Mouse (Mus musculus) midbrain, postnatal 0 days (tissue): Measurements from ENCODE around the gene Anapc16. TPM values are rescaled to one million over a fixed set of nuclear protein-coding genes. Genes with fewer than 3 reads are reported as not detected.

Experiments used
- ATAC-seq: fragments of 200-750 bp; cut with Nextera tagmentation; 2 replicates; pipeline ENCODE4 v1.8.0; 2017; ENCODE audit warnings: moderate number of reproducible peaks, mild to moderate bottlenecking, moderate TSS enrichment, moderate library complexity; ENCODE audit not compliant: low FRiP score
- DNase-seq: peaks from one replicate; pipeline ENCODE4 v3.0.0-alpha.2; 2015; ENCODE audit warnings: low spot score
- H3K27ac ChIP-seq: fragments of 300-500 bp; sonication (generic); 2 replicates; pipeline ENCODE4 v1.5.1; 2014; ENCODE audit warnings: low read depth, mild to moderate bottlenecking, low read length, mixed read lengths
- H3K27me3 ChIP-seq: fragments of 300-500 bp; sonication (generic); 2 replicates; pipeline ENCODE4 v1.6.1; 2014; ENCODE audit warnings: low read length, control low read depth, mixed read lengths; ENCODE audit not compliant: insufficient read depth
- H3K36me3 ChIP-seq: fragments of 300-500 bp; sonication (generic); 2 replicates; pipeline ENCODE4 v1.6.1; 2014; ENCODE audit warnings: low read length, control low read depth, mixed read lengths; ENCODE audit not compliant: insufficient read depth
- H3K4me1 ChIP-seq: fragments of 300-500 bp; sonication (generic); 2 replicates; pipeline ENCODE4 v1.6.1; 2014; ENCODE audit warnings: mild to moderate bottlenecking, control low read depth, antibody characterized with exemption, low read length, mixed read lengths; ENCODE audit not compliant: insufficient read depth
- H3K4me2 ChIP-seq: fragments of 300-500 bp; sonication (generic); 2 replicates; pipeline ENCODE4 v1.6.1; 2014; ENCODE audit warnings: low read depth, mild to moderate bottlenecking, low read length, mixed read lengths; ENCODE audit not compliant: poor library complexity, severe bottlenecking
- H3K4me3 ChIP-seq: fragments of 300-500 bp; sonication (generic); 2 replicates; pipeline ENCODE4 v1.5.1; 2014; ENCODE audit warnings: low read depth, mild to moderate bottlenecking, low read length, moderate library complexity
- H3K9ac ChIP-seq: fragments of 300-500 bp; sonication (generic); replicated peaks from 2 replicates; pipeline ENCODE4 v1.6.1; 2014; ENCODE audit warnings: mild to moderate bottlenecking, low read length, moderate library complexity, mixed read lengths; ENCODE audit not compliant: poor library complexity, severe bottlenecking
- H3K9me3 ChIP-seq: fragments of 300-500 bp; sonication (generic); 2 replicates; pipeline ENCODE4 v1.6.1; 2016; ENCODE audit warnings: low read length, control low read depth
- CTCF ChIP-seq: IDR thresholded peaks from 2 replicates; pipeline ENCODE4 v1.5.1; 2016; ENCODE audit warnings: antibody characterized with exemption, mild to moderate bottlenecking
- WGBS: fragments of 180-500 bp; shearing (Covaris S2); extraction: QIAGEN DNeasy Blood & Tissue Kit; methylation state at CpG from one replicate; pipeline ENCODE4 v1.1.7; 2014; 5-methylcytosine and 5-hydroxymethylcytosine counted together
- polyA plus RNA-seq: library from polyadenylated mRNA; unstranded; fragments of >200 nt; fragmentation: Nextera tagmentation; extraction: Ambion mirVana; gene quantifications from 2 replicates; pipeline ENCODE4 v1.2.1, GENCODE M21; 2015
- total RNA-seq: library from RNA; depleted of rRNA; stranded (reverse); fragments of >200 nt; gene quantifications from 2 replicates; pipeline ENCODE4 v1.2.3, GENCODE M21; 2014

Anapc16 gene
- total and polyA plus RNA-seq, 2 experiments from 2014 or later: 57.4 to 118 TPM

GRCm38 (mm10) chr10:60033064-60033463 lies 30.1 kb upstream of the Anapc16 start:
- Histone ChIP-seq H3K4me3 (no peak overlapping the region), H3K9ac (no peak overlapping the region), H3K4me1 (peaks cover 11% of the 10 kb centered on the region), H3K27me3 (no peaks in the 10 kb centered on the region), H3K36me3 (no peaks in the 10 kb centered on the region), H3K4me2 (no peak overlapping the region), H3K9me3 (no peaks in the 10 kb centered on the region), H3K27ac (peak overlapping the region; percentile 51; the same call in 1 of the 2 replicates)
- DNase-seq: no peak
- 34% methylated on average over 5 of the region's 5 CpGs for WGBS
- ATAC-seq: no peak
- TF ChIP-seq CTCF: no peak

- H3K27ac ChIP-seq: peak overlapping the region; percentile 77
- ATAC-seq: peak; percentile 48; the same call in 1 of the 2 replicates
- TF ChIP-seq CTCF: no peak
Measured at GRCm38 (mm10) chr10:60032622-60033021, 29.7 kb upstream of the Anapc16 start.

GRCm38 (mm10) chr10:60031985-60032384 lies 29.1 kb upstream of the Anapc16 start:
- peak overlapping the region; percentile 77 for H3K27ac ChIP-seq
- no peaks in the 10 kb centered on the region for H3K27me3 ChIP-seq

More at GRCm38 (mm10) chr10:60032622-60033021, 29.7 kb upstream of the Anapc16 start:
- H3K9ac ChIP-seq: no peak overlapping the region
- no peaks in the 10 kb centered on the region for H3K27me3 ChIP-seq
- WGBS: 25% methylated on average over 2 of the region's 2 CpGs
- no peaks in the 10 kb centered on the region for H3K36me3 ChIP-seq
- no peak for DNase-seq
- peaks cover 12% of the 10 kb centered on the region for H3K4me1 ChIP-seq
- H3K9me3 ChIP-seq: no peaks in the 10 kb centered on the region
- no peak overlapping the region for H3K4me2 ChIP-seq
- no peak overlapping the region for H3K4me3 ChIP-seq

GRCm38 (mm10) chr10:60031562-60031961 lies 28.6 kb upstream of the Anapc16 start:
- no peak overlapping the region for H3K4me3 ChIP-seq
- no peaks in the 10 kb centered on the region for H3K9me3 ChIP-seq
- DNase-seq (no peak), ATAC-seq (no peak; the same call in 1 of the 2 replicates)
- peaks cover 22% of the 10 kb centered on the region for H3K4me1 ChIP-seq
- H3K9ac ChIP-seq: no peak overlapping the region
- 66% methylated on average over 8 of the region's 8 CpGs for WGBS
- H3K36me3 ChIP-seq: no peaks in the 10 kb centered on the region
- no peak for TF ChIP-seq CTCF
- peak overlapping the region; percentile 77; the same call in 1 of the 2 replicates for H3K27ac ChIP-seq
- no peak overlapping the region for H3K4me2 ChIP-seq
- no peaks in the 10 kb centered on the region for H3K27me3 ChIP-seq

More at GRCm38 (mm10) chr10:60031985-60032384, 29.1 kb upstream of the Anapc16 start:
- Histone ChIP-seq H3K4me1 (peaks cover 18% of the 10 kb centered on the region), H3K9ac (no peak overlapping the region), H3K9me3 (no peaks in the 10 kb centered on the region), H3K36me3 (no peaks in the 10 kb centered on the region), H3K4me2 (no peak overlapping the region), H3K4me3 (no peak overlapping the region)
- DNase-seq (peak; percentile 29), ATAC-seq (peak; percentile 71)
- WGBS: 23% methylated on average over 2 of the region's 2 CpGs
- TF ChIP-seq CTCF: no peak

- no peaks in the 10 kb centered on the region for H3K9me3 ChIP-seq
- WGBS: 89% methylated on average over 4 of the region's 4 CpGs
- peaks cover 23% of the 10 kb centered on the region for H3K4me1 ChIP-seq
- no peak for TF ChIP-seq CTCF
- H3K4me3 ChIP-seq: no peak overlapping the region
- no peaks in the 10 kb centered on the region for H3K27me3 ChIP-seq
- no peak overlapping the region for H3K4me2 ChIP-seq
- no peak overlapping the region for H3K9ac ChIP-seq
- ATAC-seq: no peak
- DNase-seq: no peak
- H3K27ac ChIP-seq: no peak overlapping the region
- no peaks in the 10 kb centered on the region for H3K36me3 ChIP-seq
Measured at GRCm38 (mm10) chr10:60029387-60029786, 26.5 kb upstream of the Anapc16 start.

GRCm38 (mm10) chr10:60028979-60029378 lies 26.0 kb upstream of the Anapc16 start:
- 53% methylated on average over 7 of the region's 7 CpGs for WGBS
- H3K9me3 ChIP-seq: no peaks in the 10 kb centered on the region
- H3K27ac ChIP-seq: no peak overlapping the region
- ATAC-seq (no peak), DNase-seq (peak; percentile 42)
- peaks cover 23% of the 10 kb centered on the region for H3K4me1 ChIP-seq
- no peaks in the 10 kb centered on the region for H3K36me3 ChIP-seq
- H3K4me2 ChIP-seq: no peak overlapping the region
- no peak overlapping the region for H3K4me3 ChIP-seq
- H3K9ac ChIP-seq: no peak overlapping the region
- H3K27me3 ChIP-seq: no peaks in the 10 kb centered on the region
- no peak for TF ChIP-seq CTCF
